Mouse (Mus musculus) cerebellum, adult 2 months (tissue): ENCODE measurements around the gene Npdc1. TPM values are rescaled to one million over a fixed set of nuclear protein-coding genes. Genes with fewer than 3 reads are reported as not detected.
"Not testable (repeated sequence)": the region's sequence is repeated elsewhere in the genome, so short reads cannot be mapped to it uniquely, and the experiment has no call there.

Experiments used
- DNase-seq, 2 experiments: peaks; one replicate each; pipeline ENCODE4 v3.0.0; 2021
- H3K27ac ChIP-seq: fragments of 200-500 bp; 2 replicates; pipeline ENCODE4 v1.5.1; 2012; ENCODE audit warnings: low read length, control low read depth, inconsistent platforms; ENCODE audit not compliant: insufficient read depth
- H3K27me3 ChIP-seq: fragments of 200-500 bp; 2 replicates; pipeline ENCODE4 v1.6.1; 2012; ENCODE audit warnings: inconsistent platforms, mild to moderate bottlenecking, low read length, moderate library complexity; ENCODE audit not compliant: control insufficient read depth, insufficient read depth
- H3K4me1 ChIP-seq: fragments of 200-500 bp; 2 replicates; pipeline ENCODE4 v1.6.1; 2011; ENCODE audit warnings: low read length; ENCODE audit not compliant: control insufficient read depth, insufficient read depth
- H3K4me3 ChIP-seq: fragments of 200-500 bp; replicated peaks from 2 replicates; pipeline ENCODE3; 2011; ENCODE audit warnings: mild to moderate bottlenecking, low read depth, low read length, control low read depth; ENCODE audit not compliant: insufficient read depth
- CTCF ChIP-seq: fragments of 200-500 bp; IDR thresholded peaks from 2 replicates; pipeline ENCODE4 v1.5.1; 2011; ENCODE audit warnings: low read depth, mild to moderate bottlenecking, control low read depth, low read length, moderate library complexity, borderline replicate concordance; ENCODE audit not compliant: insufficient read depth
- POLR2A ChIP-seq: fragments of 200-500 bp; IDR thresholded peaks from 2 replicates; pipeline ENCODE4 v1.6.1; 2011; ENCODE audit warnings: low read length, control low read depth, borderline replicate concordance; ENCODE audit not compliant: insufficient read depth
- WGBS: fragments of 180-500 bp; shearing (Covaris S2); methylation state at CpG from one replicate; pipeline ENCODE4 v1.1.7; 2018; 5-methylcytosine and 5-hydroxymethylcytosine counted together
- polyA plus RNA-seq: library from polyadenylated mRNA; depleted of rRNA; stranded (reverse); fragments of >200 nt; gene quantifications from 2 replicates; pipeline ENCODE4 v1.2.3, GENCODE M21; 2012

Npdc1 gene
- polyA plus RNA-seq, 1 experiment: 502 TPM

DNA sequence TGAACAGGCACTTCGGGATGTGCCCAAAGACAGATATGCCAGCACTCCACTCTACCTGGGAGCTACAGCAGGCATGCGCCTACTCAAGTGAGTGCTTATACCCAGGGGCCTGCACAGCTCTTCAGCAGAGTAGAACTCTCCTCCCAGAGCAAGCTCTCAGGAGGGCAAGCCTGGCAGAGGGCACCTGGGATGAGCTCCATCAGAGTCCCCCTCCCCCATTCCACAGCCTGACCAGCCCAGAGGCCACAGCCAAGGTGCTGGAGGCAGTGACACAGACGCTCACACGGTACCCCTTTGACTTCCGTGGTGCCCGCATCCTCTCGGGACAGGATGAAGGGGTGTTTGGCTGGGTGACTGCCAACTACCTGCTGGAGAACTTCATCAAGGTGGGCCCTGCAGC is 1.1 kb upstream of the Npdc1 start:
- peaks cover 18% of the 10 kb centered on the region for H3K4me1 ChIP-seq
- H3K4me3 ChIP-seq: no peak overlapping the region
- H3K27ac ChIP-seq: no peak overlapping the region
- 95% methylated on average over 7 of the region's 7 CpGs for WGBS
- no peaks in the 10 kb centered on the region for H3K27me3 ChIP-seq
- DNase-seq: no peak
- no peak for TF ChIP-seq CTCF
- TF ChIP-seq POLR2A: no peak

DNA sequence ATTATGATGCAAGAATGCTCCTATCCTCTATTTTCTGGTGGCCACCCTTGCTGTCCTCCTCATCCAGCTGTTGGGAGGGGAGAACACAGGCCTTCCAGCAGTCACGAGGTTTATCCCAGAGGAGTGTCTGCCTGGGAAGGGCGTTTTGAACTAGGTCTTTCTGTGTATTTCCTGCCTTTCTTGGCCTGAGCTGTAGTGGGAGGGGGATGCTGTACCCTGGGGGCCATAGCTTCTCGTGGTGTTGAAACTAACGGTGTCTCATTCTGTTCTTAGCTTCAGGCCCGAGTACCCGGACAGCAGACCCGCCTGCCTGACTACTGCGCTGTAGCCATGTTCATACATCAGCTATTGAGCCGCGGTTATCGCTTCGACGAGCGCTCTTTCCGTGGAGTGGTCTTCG is 1.1 kb downstream of the Npdc1 start:
- Histone ChIP-seq H3K4me1 (peaks cover 28% of the 10 kb centered on the region), H3K4me3 (peak overlapping the region; percentile 45), H3K27ac (no peak overlapping the region), H3K27me3 (no peaks in the 10 kb centered on the region)
- WGBS: 32% methylated on average over 16 of the region's 16 CpGs
- no peak for TF ChIP-seq POLR2A
- TF ChIP-seq CTCF: no peak
- no peak for DNase-seq

DNA sequence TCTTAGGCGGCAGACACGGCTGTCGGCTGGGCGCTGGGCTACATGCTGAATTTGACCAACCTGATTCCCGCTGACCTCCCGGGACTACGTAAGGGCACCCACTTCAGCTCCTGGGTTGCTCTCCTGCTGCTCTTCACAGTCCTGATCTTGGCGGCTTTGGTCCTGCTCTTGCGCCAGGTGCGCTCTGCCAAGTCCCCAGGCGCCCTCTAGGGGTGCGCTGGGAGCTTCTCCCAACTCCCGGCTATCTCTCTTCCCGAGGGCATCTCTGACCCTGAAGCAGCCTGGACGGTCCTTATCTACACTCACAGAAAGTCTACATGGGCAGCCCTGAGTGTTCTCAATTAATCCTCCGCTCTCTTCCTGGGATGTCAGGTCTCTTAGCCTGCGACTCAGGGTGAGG is 1.6 kb downstream of the Npdc1 start:
- peak; percentile 77 to 80 for DNase-seq
- WGBS: 5% methylated on average over 17 of the region's 17 CpGs
- Histone ChIP-seq H3K4me3 (peak overlapping the region; percentile 45), H3K4me1 (peaks cover 33% of the 10 kb centered on the region), H3K27me3 (no peaks in the 10 kb centered on the region), H3K27ac (no peak overlapping the region)
- TF ChIP-seq POLR2A (no peak), CTCF (peak; percentile 73; the same call in 1 of the 2 replicates)

DNA sequence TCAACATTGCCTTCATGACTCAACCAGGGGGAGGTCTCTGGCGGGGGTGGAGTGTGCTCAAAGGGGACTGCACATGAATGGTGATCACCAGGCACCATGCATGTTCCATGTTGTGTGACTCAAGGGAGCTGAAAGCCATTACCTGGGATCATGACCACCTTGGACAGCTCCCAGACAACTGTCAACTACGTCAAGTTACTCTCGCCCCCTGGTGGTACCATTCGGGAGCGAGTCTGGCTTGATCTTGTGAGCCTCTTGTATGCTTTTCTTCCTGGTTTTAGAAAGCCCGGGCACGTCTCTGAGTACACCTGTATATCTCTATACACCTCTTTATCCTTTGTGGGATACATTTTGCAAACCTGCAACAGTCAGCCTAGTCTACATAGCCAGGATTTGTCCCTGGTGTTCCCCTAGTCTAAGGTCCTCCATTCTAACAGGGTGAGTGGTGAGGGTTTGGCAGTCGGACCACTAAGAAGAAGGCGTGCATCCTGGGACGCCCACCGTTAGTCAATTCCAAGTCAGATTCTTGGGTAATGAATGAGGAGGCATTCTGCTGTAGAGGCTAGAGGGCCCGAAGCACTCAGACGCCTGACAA is 3.3 kb downstream of the Npdc1 start:
- peak; percentile 68 to 73 for DNase-seq
- 3% methylated on average over 13 of the region's 13 CpGs for WGBS
- no peaks in the 10 kb centered on the region for H3K27me3 ChIP-seq
- TF ChIP-seq POLR2A (no peak), CTCF (peak; percentile 68; the same call in 1 of the 2 replicates)
- H3K27ac ChIP-seq: peak overlapping the region; percentile 85
- peaks cover 30% of the 10 kb centered on the region for H3K4me1 ChIP-seq
- H3K4me3 ChIP-seq: peak overlapping the region; percentile 61

DNA sequence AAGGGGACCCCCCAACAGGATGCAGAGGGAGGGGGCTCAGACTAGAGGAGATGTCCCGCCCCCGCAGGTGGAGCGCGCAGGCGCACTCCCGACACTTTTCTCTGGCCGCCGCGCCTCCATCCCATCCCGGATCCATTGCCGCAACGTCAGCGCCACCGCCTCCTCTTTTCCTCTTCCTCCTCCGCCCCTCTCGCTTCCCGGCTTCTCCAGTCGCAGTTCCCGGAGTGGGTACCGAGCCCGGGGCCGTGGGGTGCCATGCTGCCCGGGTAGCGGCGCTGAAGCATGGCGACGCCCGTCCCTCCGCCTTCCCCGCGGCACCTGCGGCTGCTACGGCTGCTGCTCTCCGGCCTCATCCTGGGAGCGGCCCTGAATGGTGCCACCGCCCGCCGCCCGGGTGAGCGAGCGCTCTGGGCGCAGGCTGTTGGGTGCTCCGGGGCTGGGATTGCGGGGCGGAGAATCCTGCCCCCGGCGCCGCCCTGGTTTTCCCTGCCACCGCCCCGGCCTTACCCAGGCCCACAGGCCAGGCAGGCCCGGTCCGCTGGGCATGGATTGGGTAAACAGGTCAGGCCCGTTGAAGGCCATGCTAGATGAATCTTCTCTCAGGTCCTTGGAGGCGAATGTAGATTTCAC is 3.9 kb downstream of the Npdc1 start:
- Histone ChIP-seq H3K4me3 (peak overlapping the region; percentile 61), H3K27me3 (no peaks in the 10 kb centered on the region), H3K4me1 (peaks cover 30% of the 10 kb centered on the region), H3K27ac (peak overlapping the region; percentile 85)
- under 1% methylated on average over 54 of the region's 54 CpGs for WGBS
- peak; percentile 93 to 95 for DNase-seq
- TF ChIP-seq CTCF (no peak), POLR2A (peak; percentile 68; the same call in 1 of the 2 replicates)

DNA sequence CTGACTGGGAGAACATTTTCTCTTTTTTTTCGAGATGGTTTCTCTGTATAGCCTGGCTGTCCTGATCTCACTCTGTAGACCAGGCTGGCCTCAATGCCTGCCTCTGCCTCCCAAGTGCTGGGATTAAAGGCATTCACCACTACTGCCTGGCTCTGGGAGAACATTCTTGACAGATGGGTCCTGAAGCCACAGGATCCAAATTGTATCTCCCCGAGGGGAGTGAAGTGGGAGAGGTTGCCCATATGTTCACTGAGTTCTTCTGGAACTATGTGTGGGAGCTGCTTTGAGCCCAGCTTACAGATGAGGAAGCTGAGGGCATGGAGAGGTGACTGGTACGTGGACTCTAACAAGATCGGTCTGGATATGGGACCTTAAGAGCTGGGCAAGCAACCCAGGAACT is 4.8 kb downstream of the Npdc1 start:
- WGBS: 34% methylated on average over 4 of the region's 4 CpGs
- peak in 1 of 2 experiments; percentile 22 for DNase-seq

DNA sequence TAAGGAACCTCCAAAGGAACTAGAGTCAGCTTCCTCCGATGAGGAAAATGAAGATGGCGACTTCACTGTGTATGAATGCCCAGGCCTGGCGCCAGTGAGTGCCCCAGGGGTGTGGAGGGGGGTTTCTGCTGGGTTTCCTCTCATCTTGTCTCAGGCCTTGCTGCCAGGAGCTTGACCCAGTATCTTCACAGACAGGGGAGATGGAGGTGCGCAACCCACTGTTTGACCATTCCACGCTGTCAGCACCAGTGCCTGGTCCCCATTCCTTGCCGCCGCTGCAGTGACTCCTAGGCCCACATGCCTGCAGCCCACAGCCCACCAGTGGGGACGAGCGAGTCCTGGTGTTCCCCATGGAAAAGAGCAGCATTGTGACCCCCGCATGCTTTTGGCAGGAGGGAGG is 9.8 kb downstream of the Npdc1 start:
- H3K4me3 ChIP-seq: no peak overlapping the region
- no peak overlapping the region for H3K27ac ChIP-seq
- WGBS: 86% methylated on average over 10 of the region's 10 CpGs
- H3K4me1 ChIP-seq: peaks cover 24% of the 10 kb centered on the region
- TF ChIP-seq POLR2A: no peak
- no peak for TF ChIP-seq CTCF
- no peak for DNase-seq
- no peaks in the 10 kb centered on the region for H3K27me3 ChIP-seq

More for the DNA sequence above, 4.8 kb downstream of the Npdc1 start:
- peaks cover 30% of the 10 kb centered on the region for H3K4me1 ChIP-seq
- H3K27me3 ChIP-seq: no peaks in the 10 kb centered on the region
- H3K4me3 ChIP-seq: peak overlapping the region; percentile 61
- TF ChIP-seq POLR2A (no peak), CTCF (no peak)
- H3K27ac ChIP-seq: 0 out of 2 replicates have a peak overlapping the region, but pooled peaks have one; percentile 71

DNA sequence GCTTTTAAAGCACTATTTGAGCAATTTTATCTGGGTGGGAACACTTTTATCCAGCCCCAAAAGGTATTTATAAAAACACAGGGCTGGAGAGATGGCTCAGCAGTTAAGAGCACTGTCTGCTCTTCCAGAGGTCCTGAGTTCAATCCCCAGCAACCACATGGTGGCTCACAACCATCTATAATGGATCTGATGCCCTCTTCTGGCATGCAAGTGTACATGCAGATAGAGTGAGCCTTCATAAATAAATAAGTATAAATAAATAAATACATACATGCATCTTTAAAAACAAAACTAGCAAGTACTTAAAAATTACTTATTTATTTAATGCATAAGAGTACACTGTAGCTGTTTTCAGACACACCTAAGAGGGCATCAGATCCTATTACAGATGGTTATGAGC is 14.3 kb downstream of the Npdc1 start:
- DNase-seq, H3K27me3 ChIP-seq, H3K4me3 ChIP-seq, H3K4me1 ChIP-seq, H3K27ac ChIP-seq: not testable (repeated sequence)
